Mouse (Mus musculus): ENCODE results near the gene A830018L16Rik.

The A830018L16Rik gene

GRCm38 (mm10) chr1:11652773-11653172 is 238.9 kb downstream of the A830018L16Rik start:
- no peak for DNase-seq (ENCODE audit: low spot score)

GRCm38 (mm10) chr1:11657341-11658060 is 243.6 kb downstream of the A830018L16Rik start:
- no peak for DNase-seq (ENCODE audit: low spot score)

GRCm38 (mm10) chr1:11658061-11658625 is 244.2 kb downstream of the A830018L16Rik start:
- no peak for DNase-seq (ENCODE audit: low spot score)

GRCm38 (mm10) chr1:11744749-11745314 is 330.9 kb downstream of the A830018L16Rik start:
- DNase-seq (ENCODE audit: low spot score), result no peak

GRCm38 (mm10) chr1:11748424-11748823 is 334.5 kb downstream of the A830018L16Rik start:
- DNase-seq (ENCODE audit: low spot score), result no peak

- DNase-seq (ENCODE audit: low spot score), result no peak
Observed at GRCm38 (mm10) chr1:11750065-11750464, 336.2 kb downstream of the A830018L16Rik start.

- DNase-seq (ENCODE audit: low spot score), result no peak
Observed at GRCm38 (mm10) chr1:11750607-11751006, 336.7 kb downstream of the A830018L16Rik start.

- DNase-seq (ENCODE audit: low spot score), result no peak
Observed at GRCm38 (mm10) chr1:11751996-11752395, 338.1 kb downstream of the A830018L16Rik start.

- no peak for DNase-seq (ENCODE audit: low spot score)
Observed at GRCm38 (mm10) chr1:11788264-11788663, 374.4 kb downstream of the A830018L16Rik start.

GRCm38 (mm10) chr1:11792820-11793219 is 378.9 kb downstream of the A830018L16Rik start:
- DNase-seq (ENCODE audit: low spot score), result no peak

- no peak for DNase-seq (ENCODE audit: low spot score)
Observed at GRCm38 (mm10) chr1:11795666-11796065, 381.8 kb downstream of the A830018L16Rik start.

GRCm38 (mm10) chr1:11872847-11873246 is 458.9 kb downstream of the A830018L16Rik start:
- no peak for DNase-seq (ENCODE audit: low spot score)

GRCm38 (mm10) chr1:11873573-11873972 is 459.7 kb downstream of the A830018L16Rik start:
- peak; percentile 6 for DNase-seq (ENCODE audit: low spot score)

- DNase-seq (ENCODE audit: low spot score), result no peak
Observed at GRCm38 (mm10) chr1:11881706-11882105, 467.8 kb downstream of the A830018L16Rik start.

GRCm38 (mm10) chr1:11895715-11896114 is 481.8 kb downstream of the A830018L16Rik start:
- DNase-seq (ENCODE audit: low spot score), result no peak

- no peak for DNase-seq (ENCODE audit: low spot score)
Observed at GRCm38 (mm10) chr1:11915873-11916272, 502.0 kb downstream of the A830018L16Rik start.

- DNase-seq (ENCODE audit: low spot score), result no peak
Observed at GRCm38 (mm10) chr1:11936984-11937383, 523.1 kb downstream of the A830018L16Rik start.

- no peak for DNase-seq (ENCODE audit: low spot score)
Observed at GRCm38 (mm10) chr1:11959421-11960206, 545.7 kb downstream of the A830018L16Rik start.

GRCm38 (mm10) chr1:11982590-11983136 is 568.8 kb downstream of the A830018L16Rik start:
- no peak for DNase-seq (ENCODE audit: low spot score)

GRCm38 (mm10) chr1:11990011-11990410 is 576.1 kb downstream of the A830018L16Rik start:
- no peak for DNase-seq (ENCODE audit: low spot score)

- DNase-seq (ENCODE audit: low spot score), result no peak
Observed at GRCm38 (mm10) chr1:11996297-11996878, 582.5 kb downstream of the A830018L16Rik start.

- no peak for DNase-seq (ENCODE audit: low spot score)
Observed at GRCm38 (mm10) chr1:11997574-11997973, 583.7 kb downstream of the A830018L16Rik start.

Data from ovary, postnatal 36 days (tissue).